Mouse (Mus musculus): Measurements from ENCODE around the gene Qtrt2. TPM values are rescaled to one million over a fixed set of nuclear protein-coding genes. Genes with fewer than 3 reads are reported as not detected.
A peak's percentile ranks its signal among the peaks of the same experiment; 100 is the strongest.

Gene Qtrt2
- polyA plus RNA-seq, 1 experiment from 2014 or later, result 17.6 TPM

GRCm38 (mm10) chr16:43963291-43963690 lies 36.7 kb upstream of the Qtrt2 start:
- Histone ChIP-seq H3K9me3 (ENCODE audit: control insufficient read depth, low read length) (no peaks in the 10 kb centered on the region), H3K27me3 (replicated peaks; ENCODE audit: control insufficient read depth, insufficient read depth, low read length) (no peaks in the 10 kb centered on the region), H3K4me2 (ENCODE audit: low read length) (no peak overlapping the region), H3K27ac (ENCODE audit: low read depth, low read length) (no peak overlapping the region), H3K36me3 (ENCODE audit: control insufficient read depth, insufficient read depth, low read length) (no peaks in the 10 kb centered on the region), H3K4me1 (ENCODE audit: control insufficient read depth, insufficient read depth, low read depth, low read length) (peaks cover 3% of the 10 kb centered on the region; the same call in 1 of the 2 replicates), H3K4me3 (ENCODE audit: low read length) (no peak overlapping the region), H3K9ac (ENCODE audit: low read depth, low read length) (no peak overlapping the region)
- no peak for ATAC-seq
- 90% methylated on average over 9 of the region's 9 CpGs for WGBS

- 84% methylated on average over 4 of the region's 4 CpGs for WGBS
- no peak for ATAC-seq
- Histone ChIP-seq H3K9ac (ENCODE audit: low read depth, low read length) (no peak overlapping the region), H3K9me3 (ENCODE audit: control insufficient read depth, low read length) (no peaks in the 10 kb centered on the region), H3K27ac (ENCODE audit: low read depth, low read length) (no peak overlapping the region), H3K27me3 (replicated peaks; ENCODE audit: control insufficient read depth, insufficient read depth, low read length) (no peaks in the 10 kb centered on the region), H3K4me1 (ENCODE audit: control insufficient read depth, insufficient read depth, low read depth, low read length) (no peaks in the 10 kb centered on the region), H3K36me3 (ENCODE audit: control insufficient read depth, insufficient read depth, low read length) (no peaks in the 10 kb centered on the region), H3K4me3 (ENCODE audit: low read length) (no peak overlapping the region), H3K4me2 (ENCODE audit: low read length) (no peak overlapping the region)
Measured at GRCm38 (mm10) chr16:43958038-43958437, 31.4 kb upstream of the Qtrt2 start.

GRCm38 (mm10) chr16:43954913-43955312 lies 28.3 kb upstream of the Qtrt2 start:
- Histone ChIP-seq H3K4me2 (ENCODE audit: low read length) (no peak overlapping the region), H3K4me3 (ENCODE audit: low read length) (no peak overlapping the region), H3K27ac (ENCODE audit: low read depth, low read length) (no peak overlapping the region), H3K36me3 (ENCODE audit: control insufficient read depth, insufficient read depth, low read length) (no peaks in the 10 kb centered on the region), H3K9ac (ENCODE audit: low read depth, low read length) (no peak overlapping the region), H3K9me3 (ENCODE audit: control insufficient read depth, low read length) (no peaks in the 10 kb centered on the region), H3K4me1 (ENCODE audit: control insufficient read depth, insufficient read depth, low read depth, low read length) (no peaks in the 10 kb centered on the region), H3K27me3 (replicated peaks; ENCODE audit: control insufficient read depth, insufficient read depth, low read length) (no peaks in the 10 kb centered on the region)
- ATAC-seq, result no peak
- WGBS, result 87% methylated on average over 6 of the region's 6 CpGs

- no peaks in the 10 kb centered on the region for H3K27me3 ChIP-seq (replicated peaks; ENCODE audit: control insufficient read depth, insufficient read depth, low read length)
- H3K9me3 ChIP-seq (ENCODE audit: control insufficient read depth, low read length), result no peaks in the 10 kb centered on the region
- no peak for ATAC-seq
- no peak overlapping the region for H3K27ac ChIP-seq (ENCODE audit: low read depth, low read length)
- H3K36me3 ChIP-seq (ENCODE audit: control insufficient read depth, insufficient read depth, low read length), result no peaks in the 10 kb centered on the region
- no peak overlapping the region for H3K4me3 ChIP-seq (ENCODE audit: low read length)
- 81% methylated on average over 4 of the region's 4 CpGs for WGBS
- no peaks in the 10 kb centered on the region for H3K4me1 ChIP-seq (ENCODE audit: control insufficient read depth, insufficient read depth, low read depth, low read length)
- no peak overlapping the region for H3K9ac ChIP-seq (ENCODE audit: low read depth, low read length)
- no peak overlapping the region for H3K4me2 ChIP-seq (ENCODE audit: low read length)
Measured at GRCm38 (mm10) chr16:43951591-43951990, 25.0 kb upstream of the Qtrt2 start.

- Histone ChIP-seq H3K4me2 (ENCODE audit: low read length) (no peak overlapping the region), H3K9me3 (ENCODE audit: control insufficient read depth, low read length) (no peaks in the 10 kb centered on the region), H3K27ac (ENCODE audit: low read depth, low read length) (no peak overlapping the region), H3K36me3 (ENCODE audit: control insufficient read depth, insufficient read depth, low read length) (no peaks in the 10 kb centered on the region), H3K9ac (ENCODE audit: low read depth, low read length) (no peak overlapping the region), H3K27me3 (replicated peaks; ENCODE audit: control insufficient read depth, insufficient read depth, low read length) (no peaks in the 10 kb centered on the region), H3K4me3 (ENCODE audit: low read length) (no peak overlapping the region), H3K4me1 (ENCODE audit: control insufficient read depth, insufficient read depth, low read depth, low read length) (no peaks in the 10 kb centered on the region)
- ATAC-seq, result no peak
- WGBS, result 77% methylated on average over 3 of the region's 3 CpGs
Measured at GRCm38 (mm10) chr16:43945869-43946268, 19.3 kb upstream of the Qtrt2 start.

GRCm38 (mm10) chr16:43945351-43945750 lies 18.7 kb upstream of the Qtrt2 start:
- no peak for ATAC-seq
- H3K4me2 ChIP-seq (ENCODE audit: low read length), result no peak overlapping the region
- H3K4me3 ChIP-seq (ENCODE audit: low read length), result no peak overlapping the region
- no peaks in the 10 kb centered on the region for H3K36me3 ChIP-seq (ENCODE audit: control insufficient read depth, insufficient read depth, low read length)
- H3K27ac ChIP-seq (ENCODE audit: low read depth, low read length), result no peak overlapping the region
- H3K9ac ChIP-seq (ENCODE audit: low read depth, low read length), result no peak overlapping the region
- H3K9me3 ChIP-seq (ENCODE audit: control insufficient read depth, low read length), result no peaks in the 10 kb centered on the region
- no peaks in the 10 kb centered on the region for H3K4me1 ChIP-seq (ENCODE audit: control insufficient read depth, insufficient read depth, low read depth, low read length)
- no peaks in the 10 kb centered on the region for H3K27me3 ChIP-seq (replicated peaks; ENCODE audit: control insufficient read depth, insufficient read depth, low read length)
- WGBS, result 83% methylated on average over 3 of the region's 3 CpGs

GRCm38 (mm10) chr16:43940846-43941245 lies 14.2 kb upstream of the Qtrt2 start:
- H3K9ac ChIP-seq (ENCODE audit: low read depth, low read length), result no peak overlapping the region
- H3K27me3 ChIP-seq (replicated peaks; ENCODE audit: control insufficient read depth, insufficient read depth, low read length), result no peaks in the 10 kb centered on the region
- no peak overlapping the region for H3K4me3 ChIP-seq (ENCODE audit: low read length)
- H3K4me2 ChIP-seq (ENCODE audit: low read length), result no peak overlapping the region
- no peaks in the 10 kb centered on the region for H3K36me3 ChIP-seq (ENCODE audit: control insufficient read depth, insufficient read depth, low read length)
- H3K4me1 ChIP-seq (ENCODE audit: control insufficient read depth, insufficient read depth, low read depth, low read length), result no peaks in the 10 kb centered on the region
- no peak for ATAC-seq
- no peak overlapping the region for H3K27ac ChIP-seq (ENCODE audit: low read depth, low read length)
- H3K9me3 ChIP-seq (ENCODE audit: control insufficient read depth, low read length), result no peaks in the 10 kb centered on the region
- WGBS, result 90% methylated on average over 4 of the region's 4 CpGs

- H3K9me3 ChIP-seq (ENCODE audit: control insufficient read depth, low read length), result no peaks in the 10 kb centered on the region
Measured at GRCm38 (mm10) chr16:43935892-43936291, 9.3 kb upstream of the Qtrt2 start.

GRCm38 (mm10) chr16:43935367-43935766 lies 8.8 kb upstream of the Qtrt2 start:
- no peak overlapping the region for H3K9ac ChIP-seq (ENCODE audit: low read depth, low read length)
- H3K27ac ChIP-seq (ENCODE audit: low read depth, low read length), result no peak overlapping the region
- WGBS, result 70% methylated on average over 3 of the region's 3 CpGs
- no peaks in the 10 kb centered on the region for H3K9me3 ChIP-seq (ENCODE audit: control insufficient read depth, low read length)
- no peak overlapping the region for H3K4me3 ChIP-seq (ENCODE audit: low read length)
- no peaks in the 10 kb centered on the region for H3K36me3 ChIP-seq (ENCODE audit: control insufficient read depth, insufficient read depth, low read length)
- no peaks in the 10 kb centered on the region for H3K27me3 ChIP-seq (replicated peaks; ENCODE audit: control insufficient read depth, insufficient read depth, low read length)
- no peaks in the 10 kb centered on the region for H3K4me1 ChIP-seq (ENCODE audit: control insufficient read depth, insufficient read depth, low read depth, low read length)
- ATAC-seq, result no peak
- H3K4me2 ChIP-seq (ENCODE audit: low read length), result no peak overlapping the region

More at GRCm38 (mm10) chr16:43935892-43936291, 9.3 kb upstream of the Qtrt2 start:
- Histone ChIP-seq H3K9ac (ENCODE audit: low read depth, low read length) (no peak overlapping the region), H3K4me1 (ENCODE audit: control insufficient read depth, insufficient read depth, low read depth, low read length) (no peaks in the 10 kb centered on the region), H3K36me3 (ENCODE audit: control insufficient read depth, insufficient read depth, low read length) (no peaks in the 10 kb centered on the region), H3K4me2 (ENCODE audit: low read length) (no peak overlapping the region), H3K27me3 (replicated peaks; ENCODE audit: control insufficient read depth, insufficient read depth, low read length) (no peaks in the 10 kb centered on the region), H3K27ac (ENCODE audit: low read depth, low read length) (no peak overlapping the region), H3K4me3 (ENCODE audit: low read length) (no peak overlapping the region)
- 67% methylated on average over 3 of the region's 3 CpGs for WGBS
- ATAC-seq, result no peak

GRCm38 (mm10) chr16:43934856-43935255 lies 8.2 kb upstream of the Qtrt2 start:
- H3K27me3 ChIP-seq (replicated peaks; ENCODE audit: control insufficient read depth, insufficient read depth, low read length), result no peaks in the 10 kb centered on the region
- H3K9me3 ChIP-seq (ENCODE audit: control insufficient read depth, low read length), result no peaks in the 10 kb centered on the region
- H3K4me3 ChIP-seq (ENCODE audit: low read length), result no peak overlapping the region
- ATAC-seq, result 0 out of 2 replicates have a peak, but pooled peaks have one; percentile 11
- no peaks in the 10 kb centered on the region for H3K4me1 ChIP-seq (ENCODE audit: control insufficient read depth, insufficient read depth, low read depth, low read length)
- no peak overlapping the region for H3K27ac ChIP-seq (ENCODE audit: low read depth, low read length)
- H3K9ac ChIP-seq (ENCODE audit: low read depth, low read length), result no peak overlapping the region
- H3K36me3 ChIP-seq (ENCODE audit: control insufficient read depth, insufficient read depth, low read length), result no peaks in the 10 kb centered on the region
- no peak overlapping the region for H3K4me2 ChIP-seq (ENCODE audit: low read length)
- WGBS, result 77% methylated on average over 8 of the region's 8 CpGs
